Mouse (Mus musculus) C2C12 (cell line): ENCODE data around the gene Cntn2.

Source experiments
- CTCF ChIP-seq: IDR thresholded peaks from one replicate; pipeline ENCODE4 v1.5.1; 2011; ENCODE audit not compliant: control insufficient read depth, insufficient read depth, insufficient read length
- MAX ChIP-seq: IDR thresholded peaks from one replicate; pipeline ENCODE4 v1.6.1; 2011; ENCODE audit warnings: mild to moderate bottlenecking, control low read depth
- MYOD1 ChIP-seq: IDR thresholded peaks from one replicate; pipeline ENCODE4 v1.6.1; 2011; ENCODE audit warnings: low read depth; ENCODE audit not compliant: control insufficient read depth, insufficient read length
- MYOG ChIP-seq: IDR thresholded peaks from one replicate; pipeline ENCODE4 v1.6.1; 2011; ENCODE audit not compliant: control insufficient read depth, insufficient read length; ENCODE audit errors: extremely low read depth
- USF1 ChIP-seq: IDR thresholded peaks from one replicate; pipeline ENCODE4 v1.6.1; 2011; ENCODE audit warnings: low read depth, mild to moderate bottlenecking, control low read depth, moderate library complexity

GRCm38 (mm10) chr1:132509771-132510170 is 33.3 kb downstream of the Cntn2 start:
- TF ChIP-seq CTCF (no peak), MAX (no peak), USF1 (no peak), MYOD1 (no peak), MYOG (no peak)
